Mouse (Mus musculus) adrenal gland (tissue): ENCODE results near the gene Llgl2.

ENCODE experiments used
- intact Hi-C: fragments of 180-260 bp; cut with DNase I; formaldehyde crosslinking; loops from one replicate; pipeline ENCODE4 v1.15.1; 2025
- long read RNA-seq, 2 experiments: library from polyadenylated mRNA; unstranded; transcript quantifications; one replicate each; pipeline ENCODE4 v2.0.0; 2020; ENCODE audit warnings: borderline replicate concordance in 1 of 2; ENCODE audit not compliant: insufficient replicate concordance in 1 of 2

Gene Llgl2
- long read RNA-seq, experiment 1, partial matches to known transcripts: 0 of 3 reads
- long read RNA-seq, experiment 1, other reads (novel, unspliced or antisense): 1 of 3 reads
- long read RNA-seq, experiment 2, partial matches to known transcripts: 0 of 1 reads
- long read RNA-seq, experiment 2, other reads (novel, unspliced or antisense): 0 of 1 reads

DNA sequence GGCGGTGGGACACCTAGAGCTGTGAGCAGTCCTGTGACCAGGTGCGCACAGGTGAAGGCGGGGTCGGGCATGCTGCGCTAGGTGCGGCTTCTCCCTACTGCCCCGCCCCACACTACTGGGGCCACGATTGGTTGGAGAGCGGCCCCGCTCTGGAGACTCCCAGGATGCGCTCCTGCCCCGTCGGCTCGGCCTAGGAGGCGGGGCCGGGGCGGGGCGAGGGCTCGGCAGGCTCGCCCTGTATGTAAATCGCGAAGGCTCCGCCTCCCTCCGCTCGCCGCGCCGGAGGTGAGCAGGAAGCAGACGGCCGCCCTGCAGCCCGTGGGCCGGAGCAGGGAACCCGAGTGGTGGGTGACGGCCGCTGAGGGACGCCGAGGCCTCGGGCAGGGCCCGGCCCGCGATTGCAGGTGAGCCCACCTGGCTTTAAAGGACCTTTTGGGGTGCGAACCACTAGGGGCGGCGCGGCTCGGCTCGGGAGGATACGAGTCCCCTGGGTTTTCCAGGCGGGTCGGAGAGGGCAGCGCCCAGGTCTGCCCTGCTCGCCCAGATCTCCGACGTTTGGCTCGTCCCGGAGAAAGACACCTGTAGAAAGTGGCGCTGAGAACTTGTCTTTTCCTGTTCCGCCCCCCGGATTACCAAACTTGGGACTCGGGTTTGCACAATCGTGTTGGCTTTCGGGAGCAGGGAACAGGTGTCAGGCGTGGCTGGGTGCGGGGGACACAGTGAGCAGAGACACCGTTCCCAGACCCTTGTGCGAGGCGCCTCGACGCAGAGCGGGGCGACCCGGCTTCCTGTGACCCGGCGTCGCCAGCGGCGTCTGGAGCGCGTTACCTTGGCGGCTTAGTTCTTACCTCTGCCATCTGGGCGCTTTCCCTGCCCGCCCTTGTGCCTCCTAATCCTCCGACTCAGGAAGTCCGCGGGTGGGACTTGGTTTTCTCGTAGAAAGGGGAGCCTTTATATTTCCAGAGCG, at the start of gene Llgl2:
Gene Llgl2, plus strand, starts transcription at position 276 of the 967 bp plus-strand sequence.
- intact Hi-C loops: no loop called here

- intact Hi-C loops: loop anchor here (10.0 kb wide), 1 partner anchor 50 kb away; no protein-coding TSS in a partner anchor
Measured at GRCm38 (mm10) chr11:115774653-115775052, 49.2 kb upstream of the Llgl2 start.

DNA sequence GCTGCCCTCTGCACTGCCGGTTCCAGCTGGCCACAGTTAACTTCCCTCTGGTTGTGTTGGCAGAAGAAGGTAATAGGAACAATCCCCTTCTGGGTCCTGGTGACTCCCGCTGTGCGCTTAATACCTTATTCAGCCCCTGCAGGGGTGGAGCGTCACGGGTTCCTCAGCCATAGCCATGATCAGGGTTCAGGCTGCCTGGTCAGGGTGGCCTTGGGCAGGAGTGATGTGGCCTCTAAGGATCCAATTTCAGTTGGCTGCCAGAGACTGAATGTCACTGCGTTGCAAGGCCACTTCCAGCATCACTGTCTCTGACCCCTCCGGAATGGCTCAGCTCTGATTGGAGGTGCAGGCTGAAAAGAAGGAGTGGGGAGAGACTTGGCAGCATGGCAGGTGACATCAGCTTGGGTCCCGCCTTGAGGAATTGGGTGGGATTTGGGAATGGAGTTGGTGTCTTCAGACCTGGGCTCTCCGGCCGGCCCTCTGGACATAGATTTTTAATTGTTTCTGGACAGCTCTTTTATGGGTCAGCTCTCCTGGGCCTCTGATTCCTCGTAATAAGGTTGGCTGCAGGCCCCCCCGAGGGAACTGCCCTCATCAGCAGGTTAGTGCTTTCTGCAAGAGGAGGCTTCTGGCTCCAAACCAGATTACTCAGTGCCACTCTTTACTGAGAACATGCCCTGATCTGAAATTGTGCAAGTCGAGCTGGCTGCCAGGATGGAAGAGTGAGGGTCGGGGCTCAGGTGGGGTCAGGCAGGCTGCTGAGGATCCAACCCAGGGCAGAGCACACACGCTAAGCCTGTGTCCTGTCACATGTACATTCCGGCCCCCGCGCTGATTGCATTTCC, 47.8 kb upstream of the Llgl2 start:
- intact Hi-C loops: loop anchor here (10.0 kb wide), 1 partner anchor 51 kb away; no protein-coding TSS in a partner anchor

GRCm38 (mm10) chr11:115776954-115777353, 46.9 kb upstream of the Llgl2 start:
- intact Hi-C loops: loop anchor here (10.0 kb wide), 1 partner anchor 52 kb away; no protein-coding TSS in a partner anchor

- intact Hi-C loops: loop anchor here (2.0 to 10.0 kb wide), 2 partner anchors 33 to 53 kb away; no protein-coding TSS in a partner anchor
Measured at GRCm38 (mm10) chr11:115777487-115778335, 46.1 kb upstream of the Llgl2 start.

DNA sequence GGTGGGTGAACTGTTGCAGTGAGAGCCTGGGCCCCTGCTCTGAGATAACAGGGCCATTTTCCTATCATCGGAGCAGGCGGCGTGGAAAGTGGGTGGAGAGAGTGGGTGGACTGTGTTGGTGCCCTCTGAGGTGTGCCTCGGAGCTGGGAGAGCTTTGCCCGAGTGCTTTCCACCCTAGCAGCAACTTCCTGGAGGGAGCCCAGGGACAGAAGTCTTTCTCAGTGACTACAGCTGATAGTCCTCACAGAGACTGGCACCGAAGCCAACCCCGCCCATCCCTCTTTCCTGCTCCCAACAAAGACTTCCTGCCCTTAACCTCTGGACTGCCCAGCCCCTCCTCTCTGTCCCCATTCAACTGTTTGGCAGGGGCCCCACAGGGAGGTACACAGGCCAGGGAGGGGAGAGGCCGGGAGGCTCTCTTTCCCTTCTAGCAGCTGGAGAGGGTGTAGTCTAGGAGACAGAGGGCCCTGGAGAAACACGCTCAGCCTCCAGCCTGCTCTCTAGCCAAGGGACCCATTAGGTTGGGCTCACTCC, 44.7 kb upstream of the Llgl2 start:
- intact Hi-C loops: loop anchor here (2.0 to 10.0 kb wide), 2 partner anchors 32 to 54 kb away; no protein-coding TSS in a partner anchor

- intact Hi-C loops: no loop called here
Measured at GRCm38 (mm10) chr11:115780141-115781070, 43.4 kb upstream of the Llgl2 start.

DNA sequence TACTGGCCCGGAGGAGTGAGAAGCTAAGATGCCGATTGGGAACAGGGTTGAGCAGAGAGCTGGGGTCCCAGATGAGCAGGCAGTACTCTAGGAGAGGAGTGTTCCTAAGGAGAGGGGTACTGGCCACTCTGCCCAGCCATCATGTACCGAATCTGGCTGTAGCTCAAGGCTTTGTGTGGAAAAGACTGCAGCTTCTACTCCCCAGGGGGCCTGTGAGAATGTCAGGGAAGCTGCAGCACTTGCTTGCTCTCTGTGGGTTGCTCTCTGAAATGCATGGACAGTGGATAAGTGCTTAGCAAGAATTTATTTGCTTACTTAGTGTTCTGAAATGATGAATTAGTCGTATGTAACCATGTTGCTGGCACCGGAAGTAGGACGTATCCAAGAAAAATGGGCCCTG, 37.4 kb upstream of the Llgl2 start:
- intact Hi-C loops: no loop called here

- intact Hi-C loops: no loop called here
Measured at GRCm38 (mm10) chr11:115789787-115790186, 34.1 kb upstream of the Llgl2 start.

- intact Hi-C loops: no loop called here
Measured at GRCm38 (mm10) chr11:115791919-115792318, 31.9 kb upstream of the Llgl2 start.

- intact Hi-C loops: no loop called here
Measured at GRCm38 (mm10) chr11:115792353-115792752, 31.5 kb upstream of the Llgl2 start.

DNA sequence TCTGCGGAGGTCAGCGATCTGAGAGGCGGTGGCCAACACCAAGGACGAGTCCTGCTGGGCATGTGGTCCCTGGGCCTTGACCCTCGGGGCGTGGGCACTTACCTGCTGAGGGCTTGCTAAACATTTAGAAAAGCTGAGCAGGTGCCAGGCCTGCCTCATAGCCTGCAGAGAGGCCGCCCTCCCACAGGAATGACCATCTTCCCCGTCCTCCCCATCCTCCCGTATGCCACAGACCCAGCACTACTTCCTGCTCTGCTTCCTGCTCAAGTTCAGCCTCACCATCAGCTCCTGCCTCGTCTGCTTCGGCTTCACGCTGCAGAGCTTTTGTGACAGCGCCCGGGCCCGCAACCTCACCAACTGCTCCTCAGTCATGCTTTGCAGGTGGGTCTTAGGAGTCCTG, 27.0 kb upstream of the Llgl2 start:
- intact Hi-C loops: no loop called here

DNA sequence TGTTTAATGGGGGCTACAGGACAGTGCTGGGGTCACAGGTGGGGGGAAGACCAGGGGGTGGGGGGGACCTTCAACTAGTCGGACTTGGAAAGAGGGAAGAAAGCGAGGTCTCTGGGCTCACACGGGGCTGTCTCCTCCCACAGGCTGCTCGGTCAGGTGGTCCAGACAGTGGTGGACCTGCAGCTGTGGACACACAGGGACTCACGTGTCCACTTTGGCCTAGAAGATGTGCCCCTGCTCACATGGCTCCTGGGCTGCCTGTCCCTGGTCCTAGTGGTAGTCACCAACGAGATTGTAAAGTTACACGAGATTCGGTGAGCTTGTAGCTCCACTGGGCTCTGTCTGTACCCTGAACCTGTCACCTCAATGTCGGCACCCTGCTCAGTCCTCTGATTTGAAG, 26.2 kb upstream of the Llgl2 start:
- intact Hi-C loops: no loop called here

DNA sequence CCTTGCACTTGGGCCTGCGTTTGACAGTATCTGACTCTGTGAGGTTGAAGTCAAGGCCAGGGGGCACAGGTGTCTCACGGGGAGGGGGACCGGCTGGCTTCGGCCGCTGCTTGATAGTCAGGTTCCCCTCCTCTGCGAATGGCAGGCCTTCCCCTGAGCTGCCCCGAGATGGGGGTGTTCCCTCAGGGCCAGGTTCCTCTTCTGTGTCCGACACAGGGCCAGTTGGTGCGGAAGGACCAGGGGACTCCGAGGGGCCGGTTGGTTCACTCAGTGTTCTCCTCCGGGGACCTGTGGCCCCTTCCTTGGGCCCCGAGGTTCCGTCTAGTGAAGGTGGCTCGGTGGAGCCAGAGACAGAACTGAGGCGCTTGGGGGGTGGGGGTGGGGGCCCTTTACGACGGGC, 22.9 kb upstream of the Llgl2 start:
- intact Hi-C loops: no loop called here

DNA sequence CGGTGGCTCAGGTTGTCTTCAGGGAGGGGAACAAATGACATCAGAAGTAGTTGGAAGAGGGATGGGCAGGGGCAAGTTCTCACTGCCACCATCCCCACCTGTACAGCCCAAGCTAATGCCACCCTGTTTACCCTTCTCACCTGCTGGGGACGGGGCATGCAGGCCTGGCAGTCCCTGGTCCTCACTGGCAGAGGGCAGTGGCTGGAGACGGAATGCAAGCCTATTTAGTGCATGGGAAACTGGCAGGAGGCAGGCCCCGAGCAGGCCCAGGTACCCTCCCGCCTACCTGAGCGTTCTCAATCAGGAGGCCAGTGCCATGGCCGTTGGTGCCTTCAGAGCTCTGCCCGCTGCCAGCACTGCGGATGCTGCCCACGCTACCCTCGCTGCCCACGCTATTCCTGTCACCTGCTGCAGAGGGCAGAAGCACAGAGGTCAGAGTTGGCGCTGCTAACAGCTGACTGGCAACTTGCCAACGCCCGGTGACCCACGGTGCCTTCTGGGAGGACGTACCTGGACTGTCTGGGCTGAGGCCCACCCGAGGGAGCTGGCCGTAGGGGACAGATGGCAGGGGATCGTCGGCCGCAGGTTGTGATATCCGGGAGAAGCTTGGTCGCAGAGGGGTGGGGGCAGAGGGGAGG, 20.7 kb upstream of the Llgl2 start:
- intact Hi-C loops: no loop called here

DNA sequence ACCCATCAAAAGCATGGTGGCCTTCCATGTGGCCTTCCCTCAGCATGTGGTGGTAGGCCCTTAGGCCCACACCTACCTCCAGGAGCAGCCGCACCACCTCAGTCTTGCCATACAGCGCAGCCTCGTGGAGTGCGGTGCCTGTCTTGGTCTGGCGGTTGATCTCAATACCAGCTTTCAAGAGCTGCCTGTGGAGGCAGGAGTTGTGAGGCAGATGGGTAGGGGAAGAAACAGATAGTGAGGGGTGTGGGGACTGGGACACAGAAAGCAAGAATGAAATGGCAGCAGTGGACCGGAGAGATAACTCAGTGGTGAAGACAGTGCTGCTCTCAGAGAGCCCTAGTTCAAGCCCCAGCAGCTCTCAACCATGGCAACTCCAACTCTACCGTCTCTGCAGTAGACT, 18.8 kb upstream of the Llgl2 start:
- intact Hi-C loops: no loop called here

DNA sequence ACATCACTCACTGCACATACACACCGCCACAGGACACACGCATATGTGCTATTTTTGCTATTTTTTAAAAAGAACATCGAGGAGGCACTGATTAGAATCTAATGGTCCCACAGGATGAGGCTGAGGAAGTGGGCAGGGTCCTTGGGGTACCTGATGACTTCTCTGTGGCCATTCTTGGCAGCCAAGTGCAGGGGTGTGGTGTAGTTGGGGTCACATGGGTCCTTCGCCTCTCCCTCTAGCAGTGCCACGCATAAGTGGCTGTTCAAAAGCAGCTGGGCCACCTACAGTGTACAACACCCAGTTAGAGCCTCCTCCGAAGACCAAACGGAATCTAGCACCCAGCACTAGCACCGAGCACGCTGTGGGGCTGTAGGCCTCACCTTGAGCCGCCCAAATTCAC, 17.7 kb upstream of the Llgl2 start:
- intact Hi-C loops: no loop called here

DNA sequence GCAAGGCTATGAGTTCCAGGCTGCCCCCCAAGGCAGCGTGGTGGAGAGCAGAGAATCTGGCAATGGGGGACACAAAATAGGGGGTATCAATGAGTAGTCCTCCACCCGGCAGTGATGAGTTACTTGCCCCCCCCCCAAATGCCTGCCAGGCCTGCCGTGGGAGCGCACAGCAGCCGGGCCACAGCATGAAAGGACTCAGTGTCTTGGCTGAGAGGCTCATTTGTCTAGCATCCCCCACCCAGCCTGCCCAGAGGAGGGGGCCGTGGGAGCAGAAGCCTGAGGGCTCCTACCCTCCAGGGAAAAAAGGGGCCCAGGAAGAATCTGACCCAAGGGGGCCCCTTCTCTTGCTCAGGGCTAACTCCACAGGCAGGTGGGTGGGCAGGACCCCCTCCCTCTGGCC, 16.5 kb upstream of the Llgl2 start:
- intact Hi-C loops: no loop called here

DNA sequence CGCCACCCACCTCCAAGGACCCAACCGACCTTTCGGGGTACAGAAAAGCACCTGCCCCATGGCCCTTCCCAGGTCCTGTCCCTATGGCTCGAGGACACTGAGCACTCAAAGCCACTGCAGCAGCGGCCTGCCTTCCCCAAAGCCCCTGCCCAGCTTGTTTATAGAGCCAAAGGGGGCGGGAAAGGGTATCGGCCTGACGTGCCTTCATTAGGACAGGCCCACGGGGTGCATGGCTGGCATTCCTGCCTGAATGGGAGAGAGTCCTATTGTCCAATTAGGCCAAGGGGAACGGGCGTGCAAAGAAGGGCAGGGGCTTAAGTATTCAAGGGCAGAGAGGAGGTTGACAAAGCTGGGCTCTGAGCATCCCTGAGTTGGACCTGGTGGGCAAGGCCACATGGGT, 15.9 kb upstream of the Llgl2 start:
- intact Hi-C loops: no loop called here
